Mouse (Mus musculus): ENCODE data around the gene Chmp5. TPM values are rescaled to one million over a fixed set of nuclear protein-coding genes. Genes with fewer than 3 reads are reported as not detected.

Gene Chmp5
- polyA plus RNA-seq (2014; fragmentation: Illumina TruSeq; extraction: RNeasy Lipid Tissue Mini Kit (QIAGEN cat#74804); ENCODE audit: low read depth, low replicate concordance): 281 TPM

GRCm38 (mm10) chr4:40948160-40948708 lies at the start of gene Chmp5, which contains the start of gene Bag1:
TSS of gene Chmp5 (plus strand) at chr4:40948407.
TSS of gene Bag1 (minus strand) at chr4:40948294.

GRCm38 (mm10) chr4:40919785-40920184 lies 28.4 kb upstream of the Chmp5 start, which contains the start of gene Spink4:
TSS of gene Spink4 (plus strand) at chr4:40920052.

GRCm38 (mm10) chr4:40970842-40971701 lies 22.9 kb downstream of the Chmp5 start, which contains the start of gene Nfx1:
TSS of gene Nfx1 (plus strand) at chr4:40970906.

Other genes starting within 250 kb of the Chmp5 start
- gene Aptx, start 245.2 kb upstream of the Chmp5 start, polyA plus RNA-seq (2014; fragmentation: Illumina TruSeq; extraction: RNeasy Lipid Tissue Mini Kit (QIAGEN cat#74804); ENCODE audit: low read depth, low replicate concordance): 4.2 TPM
- 399 TPM for gene Dnaja1, start 226.3 kb upstream of the Chmp5 start, polyA plus RNA-seq (2014; fragmentation: Illumina TruSeq; extraction: RNeasy Lipid Tissue Mini Kit (QIAGEN cat#74804); ENCODE audit: low read depth, low replicate concordance)
- gene Smu1, start 190.5 kb upstream of the Chmp5 start, polyA plus RNA-seq (2014; fragmentation: Illumina TruSeq; extraction: RNeasy Lipid Tissue Mini Kit (QIAGEN cat#74804); ENCODE audit: low read depth, low replicate concordance): 148 TPM
- 107 TPM for gene B4galt1, start 94.4 kb upstream of the Chmp5 start, polyA plus RNA-seq (2014; fragmentation: Illumina TruSeq; extraction: RNeasy Lipid Tissue Mini Kit (QIAGEN cat#74804); ENCODE audit: low read depth, low replicate concordance)
- gene Spink4, start 28.4 kb upstream of the Chmp5 start, polyA plus RNA-seq (2014; fragmentation: Illumina TruSeq; extraction: RNeasy Lipid Tissue Mini Kit (QIAGEN cat#74804); ENCODE audit: low read depth, low replicate concordance): 220 TPM
- gene Bag1, start 113 bp upstream of the Chmp5 start, polyA plus RNA-seq (2014; fragmentation: Illumina TruSeq; extraction: RNeasy Lipid Tissue Mini Kit (QIAGEN cat#74804); ENCODE audit: low read depth, low replicate concordance): 584 TPM
- gene Nfx1, start 22.5 kb downstream of the Chmp5 start, polyA plus RNA-seq (2014; fragmentation: Illumina TruSeq; extraction: RNeasy Lipid Tissue Mini Kit (QIAGEN cat#74804); ENCODE audit: low read depth, low replicate concordance): 67.5 TPM
- 0.60 TPM for gene Aqp7, start 99.7 kb downstream of the Chmp5 start, polyA plus RNA-seq (2014; fragmentation: Illumina TruSeq; extraction: RNeasy Lipid Tissue Mini Kit (QIAGEN cat#74804); ENCODE audit: low read depth, low replicate concordance)
- gene Aqp3, start 149.8 kb downstream of the Chmp5 start, polyA plus RNA-seq (2014; fragmentation: Illumina TruSeq; extraction: RNeasy Lipid Tissue Mini Kit (QIAGEN cat#74804); ENCODE audit: low read depth, low replicate concordance): not detected
- 1.5 TPM for gene Nol6, start 176.0 kb downstream of the Chmp5 start, polyA plus RNA-seq (2014; fragmentation: Illumina TruSeq; extraction: RNeasy Lipid Tissue Mini Kit (QIAGEN cat#74804); ENCODE audit: low read depth, low replicate concordance)
- 212 TPM for gene Ube2r2, start 187.3 kb downstream of the Chmp5 start, polyA plus RNA-seq (2014; fragmentation: Illumina TruSeq; extraction: RNeasy Lipid Tissue Mini Kit (QIAGEN cat#74804); ENCODE audit: low read depth, low replicate concordance)

Measured in sigmoid colon, adult 10 weeks (tissue).